Mouse (Mus musculus) embryo, embryonic 11 days (tissue): ENCODE results near the gene Hacl1.
"Not testable (repeated sequence)": the region's sequence is repeated elsewhere in the genome, so short reads cannot be mapped to it uniquely, and the experiment has no call there.

Source experiments
- DNase-seq: peaks from one replicate; pipeline ENCODE4 v3.0.0-alpha.2; 2015

Gene Hacl1

GRCm38 (mm10) chr14:31630677-31631076 is 10.4 kb downstream of the Hacl1 start:
- DNase-seq, result no peak

- DNase-seq, result no peak
Observed at GRCm38 (mm10) chr14:31622748-31623147, 18.3 kb downstream of the Hacl1 start.

GRCm38 (mm10) chr14:31620591-31621223 is 20.4 kb downstream of the Hacl1 start:
- DNase-seq, result no peak

- no peak for DNase-seq
Observed at GRCm38 (mm10) chr14:31617997-31618396, 23.1 kb downstream of the Hacl1 start.

- DNase-seq, result no peak
Observed at GRCm38 (mm10) chr14:31617204-31617603, 23.9 kb downstream of the Hacl1 start.

GRCm38 (mm10) chr14:31613671-31614070 is 27.4 kb downstream of the Hacl1 start:
- DNase-seq, result no peak

GRCm38 (mm10) chr14:31611986-31612385 is 29.1 kb downstream of the Hacl1 start:
- no peak for DNase-seq

GRCm38 (mm10) chr14:31605514-31605913 is 35.6 kb downstream of the Hacl1 start:
- DNase-seq, result no peak

- DNase-seq, result peak; percentile 34
Observed at GRCm38 (mm10) chr14:31604916-31605315, 36.2 kb downstream of the Hacl1 start.

GRCm38 (mm10) chr14:31602616-31602979 is 38.5 kb downstream of the Hacl1 start:
- not testable (repeated sequence) for DNase-seq

- DNase-seq, result no peak
Observed at GRCm38 (mm10) chr14:31601908-31602615, 39.0 kb downstream of the Hacl1 start.

- DNase-seq, result no peak
Observed at GRCm38 (mm10) chr14:31597446-31597845, 43.6 kb downstream of the Hacl1 start.

- DNase-seq, result no peak
Observed at GRCm38 (mm10) chr14:31596408-31596807, 44.7 kb downstream of the Hacl1 start.

GRCm38 (mm10) chr14:31594693-31595092 is 46.4 kb downstream of the Hacl1 start:
- no peak for DNase-seq

GRCm38 (mm10) chr14:31593036-31593435 is 48.0 kb downstream of the Hacl1 start:
- no peak for DNase-seq

- DNase-seq, result no peak
Observed at GRCm38 (mm10) chr14:31591243-31591642, 49.8 kb downstream of the Hacl1 start, which contains the start of gene Colq. Gene Colq (minus strand): TSS chr14:31591343.

GRCm38 (mm10) chr14:31586451-31586850 is 54.6 kb downstream of the Hacl1 start:
- DNase-seq, result no peak

GRCm38 (mm10) chr14:31583082-31583481 is 58.0 kb downstream of the Hacl1 start:
- DNase-seq, result no peak

- no peak for DNase-seq
Observed at GRCm38 (mm10) chr14:31577966-31578735, 62.9 kb downstream of the Hacl1 start.

- DNase-seq, result no peak
Observed at GRCm38 (mm10) chr14:31576846-31577697, 64.0 kb downstream of the Hacl1 start.

- no peak for DNase-seq
Observed at GRCm38 (mm10) chr14:31575866-31576265, 65.2 kb downstream of the Hacl1 start.

- DNase-seq, result no peak
Observed at GRCm38 (mm10) chr14:31574903-31575665, 66.0 kb downstream of the Hacl1 start.
